Mouse (Mus musculus) limb, embryonic 15.5 days (tissue): Measurements from ENCODE around the gene Mtfmt. TPM values are rescaled to one million over a fixed set of nuclear protein-coding genes. Genes with fewer than 3 reads are reported as not detected.

Source experiments
- ATAC-seq: fragments of 200-750 bp; cut with Nextera tagmentation; 2 replicates; pipeline ENCODE4 v1.8.0; 2017; ENCODE audit warnings: low read depth, moderate TSS enrichment; ENCODE audit not compliant: insufficient number of reproducible peaks, low FRiP score, low TSS enrichment
- H3K27ac ChIP-seq: fragments of 300-500 bp; sonication (generic); 2 replicates; pipeline ENCODE4 v1.5.1; 2015; ENCODE audit warnings: moderate library complexity, mild to moderate bottlenecking, inconsistent platforms
- H3K27me3 ChIP-seq: fragments of 300-500 bp; sonication (generic); 2 replicates; pipeline ENCODE4 v1.6.1; 2015; ENCODE audit warnings: inconsistent platforms
- H3K36me3 ChIP-seq: fragments of 300-500 bp; sonication (generic); 2 replicates; pipeline ENCODE4 v1.6.1; 2015; ENCODE audit warnings: inconsistent platforms
- H3K4me1 ChIP-seq: fragments of 300-500 bp; sonication (generic); 2 replicates; pipeline ENCODE4 v1.6.1; 2015; ENCODE audit warnings: inconsistent platforms
- H3K4me2 ChIP-seq: fragments of 300-500 bp; sonication (generic); 2 replicates; pipeline ENCODE4 v1.6.1; 2015; ENCODE audit warnings: mild to moderate bottlenecking, inconsistent platforms
- H3K4me3 ChIP-seq: fragments of 300-500 bp; sonication (generic); 2 replicates; pipeline ENCODE4 v1.5.1; 2015; ENCODE audit warnings: mild to moderate bottlenecking, inconsistent platforms
- H3K9ac ChIP-seq: fragments of 300-500 bp; sonication (generic); 2 replicates; pipeline ENCODE4 v1.6.1; 2015; ENCODE audit warnings: inconsistent platforms
- H3K9me3 ChIP-seq: fragments of 300-500 bp; sonication (generic); 2 replicates; pipeline ENCODE4 v1.6.1; 2016; ENCODE audit warnings: inconsistent platforms
- WGBS: fragments of 180-500 bp; shearing (Covaris S2); methylation state at CpG from one replicate; pipeline ENCODE4 v1.1.7; 2015; 5-methylcytosine and 5-hydroxymethylcytosine counted together
- polyA plus RNA-seq: library from polyadenylated mRNA; unstranded; fragments of >200 nt; fragmentation: Nextera tagmentation; extraction: Ambion mirVana; gene quantifications from 2 replicates; pipeline ENCODE4 v1.2.1, GENCODE M21; 2015

Gene Mtfmt
- polyA plus RNA-seq, 1 experiment from 2014 or later = 21.0 TPM

DNA sequence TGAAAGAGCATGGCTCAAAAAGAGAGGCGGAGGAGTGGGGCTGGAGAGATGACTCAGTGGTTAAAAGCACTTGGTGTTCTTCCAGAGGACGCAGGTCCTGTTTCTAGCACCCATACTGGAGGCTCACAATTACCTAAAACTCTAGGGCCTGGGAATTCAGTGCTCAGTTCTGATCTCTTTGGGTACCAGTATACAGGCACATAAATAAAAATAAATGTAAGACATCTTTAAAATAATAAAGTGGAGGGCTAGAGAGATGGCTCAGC is 30.5 kb upstream of the Mtfmt start:
- Histone ChIP-seq H3K36me3 (no peaks in the 10 kb centered on the region), H3K4me3 (no peak overlapping the region), H3K27ac (no peak overlapping the region), H3K9me3 (no peaks in the 10 kb centered on the region), H3K4me2 (no peak overlapping the region), H3K27me3 (no peaks in the 10 kb centered on the region), H3K4me1 (no peaks in the 10 kb centered on the region), H3K9ac (no peak overlapping the region)
- 78% methylated on average over 2 of the region's 2 CpGs for WGBS
- no peak for ATAC-seq

DNA sequence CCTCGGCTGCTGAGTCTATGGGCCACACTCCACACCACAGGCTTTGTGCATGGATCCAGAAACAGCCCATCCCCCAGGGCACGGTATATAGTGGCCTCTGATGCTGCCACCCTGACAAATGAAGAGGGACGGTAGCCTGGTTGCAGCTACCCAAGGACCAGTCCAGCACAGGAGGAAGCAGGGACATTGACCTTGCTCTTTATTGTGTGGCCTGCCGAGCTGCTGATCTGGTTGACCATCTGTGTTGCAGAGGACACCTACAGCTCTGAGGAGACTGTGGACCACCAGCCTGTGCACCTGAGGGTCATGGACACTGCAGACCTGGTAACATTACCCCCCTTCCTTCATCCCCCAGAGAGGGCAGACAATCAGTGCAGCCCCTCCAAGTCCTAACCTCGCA is 28.3 kb upstream of the Mtfmt start:
- no peaks in the 10 kb centered on the region for H3K9me3 ChIP-seq
- H3K27me3 ChIP-seq = no peaks in the 10 kb centered on the region
- H3K9ac ChIP-seq = no peak overlapping the region
- no peak overlapping the region for H3K27ac ChIP-seq
- ATAC-seq = no peak
- H3K36me3 ChIP-seq = no peaks in the 10 kb centered on the region
- H3K4me2 ChIP-seq = no peak overlapping the region
- H3K4me1 ChIP-seq = no peaks in the 10 kb centered on the region
- WGBS = 77% methylated on average over 5 of the region's 5 CpGs
- no peak overlapping the region for H3K4me3 ChIP-seq

DNA sequence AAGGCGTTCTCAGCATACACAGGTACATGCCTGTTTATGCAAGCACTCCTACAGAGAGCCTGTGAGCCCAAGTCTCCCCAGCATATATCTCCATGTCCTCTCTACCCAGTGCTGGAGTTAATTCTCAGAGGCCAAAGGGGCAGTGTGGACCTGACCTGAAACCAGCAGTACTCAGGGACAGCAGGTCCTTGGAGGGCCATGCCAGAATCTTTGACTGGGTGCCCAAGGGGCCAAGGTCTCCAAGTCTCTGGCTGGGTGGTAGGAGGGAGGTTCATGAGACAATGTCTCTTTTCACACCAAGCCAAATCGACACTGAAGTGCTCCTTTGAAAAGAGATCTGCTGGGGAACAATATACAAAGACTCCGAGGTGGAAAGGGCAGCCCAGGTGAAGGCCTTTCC is 27.7 kb upstream of the Mtfmt start:
- WGBS = 80% methylated on average over 3 of the region's 3 CpGs
- Histone ChIP-seq H3K9ac (no peak overlapping the region), H3K27ac (no peak overlapping the region), H3K4me3 (no peak overlapping the region), H3K36me3 (no peaks in the 10 kb centered on the region), H3K4me1 (no peaks in the 10 kb centered on the region), H3K9me3 (no peaks in the 10 kb centered on the region), H3K27me3 (no peaks in the 10 kb centered on the region), H3K4me2 (no peak overlapping the region)
- no peak for ATAC-seq

DNA sequence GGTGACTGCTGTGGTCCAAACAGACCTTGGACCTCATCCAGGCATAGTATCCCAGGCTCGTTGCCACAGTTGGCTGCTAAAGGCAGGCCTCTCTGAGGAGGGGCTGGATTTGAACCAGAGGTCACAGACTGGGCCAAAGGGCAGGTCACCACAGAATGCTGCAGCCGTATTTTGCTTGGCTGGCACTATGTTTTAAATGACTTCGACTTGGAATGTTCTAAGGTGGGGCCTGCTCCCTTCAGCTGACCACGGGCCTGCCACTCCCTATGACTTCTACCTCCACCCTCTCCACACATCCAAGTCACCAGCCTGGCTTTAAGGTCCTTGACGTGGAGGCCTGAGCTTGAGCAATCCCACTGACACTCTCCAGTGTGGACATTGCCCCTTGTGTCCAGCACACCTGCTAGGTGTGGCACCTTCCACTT is 26.7 kb upstream of the Mtfmt start:
- 63% methylated on average over 5 of the region's 5 CpGs for WGBS
- Histone ChIP-seq H3K4me3 (no peak overlapping the region), H3K4me2 (no peak overlapping the region), H3K27me3 (no peaks in the 10 kb centered on the region), H3K9me3 (no peaks in the 10 kb centered on the region), H3K36me3 (no peaks in the 10 kb centered on the region), H3K4me1 (no peaks in the 10 kb centered on the region), H3K27ac (no peak overlapping the region), H3K9ac (no peak overlapping the region)
- ATAC-seq = no peak

DNA sequence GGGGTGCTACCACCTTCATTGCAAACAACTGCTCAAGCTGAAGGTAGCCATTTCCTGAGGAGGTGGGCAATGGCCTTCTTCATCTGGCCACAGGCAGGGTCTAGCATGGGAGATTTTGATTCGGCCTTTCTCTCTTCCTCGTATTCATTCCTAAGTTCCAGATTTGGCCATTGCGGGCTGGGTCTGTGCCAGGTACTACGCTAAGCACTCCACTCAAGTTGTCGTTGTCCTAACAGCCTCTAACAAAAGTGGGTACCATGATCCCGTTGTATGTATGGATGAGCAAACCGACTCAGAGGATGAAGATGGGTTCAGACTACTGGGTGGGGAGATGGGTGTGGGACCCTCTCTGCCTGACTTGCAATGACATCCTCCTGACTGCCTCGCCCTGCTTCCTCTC is 25.2 kb upstream of the Mtfmt start:
- 90% methylated on average over 8 of the region's 8 CpGs for WGBS
- Histone ChIP-seq H3K36me3 (no peaks in the 10 kb centered on the region), H3K4me2 (no peak overlapping the region)

DNA sequence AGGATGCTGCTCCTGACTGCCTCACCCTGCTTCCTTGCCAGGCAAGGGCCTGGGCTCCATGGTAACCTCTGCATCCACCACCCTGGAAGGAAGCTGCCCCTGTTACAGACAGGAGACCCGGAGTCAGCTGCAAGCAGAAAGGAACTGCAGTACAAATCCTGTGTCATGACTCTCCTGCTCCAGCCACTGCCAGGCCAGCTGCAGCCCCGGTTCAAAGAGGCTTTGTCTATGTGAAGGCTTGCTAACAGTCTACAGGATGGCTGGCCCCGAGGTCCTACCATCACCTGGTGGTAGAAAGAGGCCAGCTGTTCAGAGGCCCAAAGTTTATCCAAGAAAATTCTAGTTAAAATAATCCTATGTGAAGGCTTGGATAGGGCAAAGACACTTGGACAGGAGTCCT is 24.3 kb upstream of the Mtfmt start:
- Histone ChIP-seq H3K4me1 (no peaks in the 10 kb centered on the region), H3K9ac (no peak overlapping the region), H3K27ac (no peak overlapping the region), H3K9me3 (no peaks in the 10 kb centered on the region), H3K36me3 (no peaks in the 10 kb centered on the region), H3K27me3 (no peaks in the 10 kb centered on the region), H3K4me3 (no peak overlapping the region), H3K4me2 (no peak overlapping the region)
- ATAC-seq = no peak
- 63% methylated on average over 3 of the region's 3 CpGs for WGBS

More for the DNA sequence above, 25.2 kb upstream of the Mtfmt start:
- Histone ChIP-seq H3K27ac (no peak overlapping the region), H3K4me1 (no peaks in the 10 kb centered on the region), H3K27me3 (no peaks in the 10 kb centered on the region), H3K9ac (no peak overlapping the region), H3K9me3 (no peaks in the 10 kb centered on the region), H3K4me3 (no peak overlapping the region)
- ATAC-seq = no peak

DNA sequence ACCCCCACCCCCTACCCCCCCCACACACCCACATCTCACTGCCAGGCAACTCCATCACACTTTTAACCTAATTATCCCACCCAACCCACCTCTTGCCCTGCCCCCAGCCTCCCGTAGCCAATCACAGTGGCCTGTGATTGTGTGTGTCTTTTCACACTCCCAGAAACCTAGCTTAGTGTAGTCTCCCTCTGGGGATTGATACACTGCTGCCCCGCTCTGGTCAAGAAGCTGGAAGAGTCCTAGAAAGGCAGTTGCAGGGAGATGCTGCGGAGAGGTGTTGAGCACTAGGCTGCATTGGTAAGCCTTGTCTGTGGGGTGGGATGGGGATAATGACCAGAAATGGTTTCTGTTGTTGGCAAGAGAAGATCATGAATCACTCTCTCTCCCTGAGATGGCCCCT is 17.8 kb upstream of the Mtfmt start:
- Histone ChIP-seq H3K27me3 (no peaks in the 10 kb centered on the region), H3K9me3 (no peaks in the 10 kb centered on the region), H3K36me3 (no peaks in the 10 kb centered on the region), H3K27ac (no peak overlapping the region), H3K9ac (no peak overlapping the region), H3K4me2 (no peak overlapping the region), H3K4me1 (no peaks in the 10 kb centered on the region), H3K4me3 (no peak overlapping the region)
- ATAC-seq = no peak
- 31% methylated on average over 3 of the region's 3 CpGs for WGBS

DNA sequence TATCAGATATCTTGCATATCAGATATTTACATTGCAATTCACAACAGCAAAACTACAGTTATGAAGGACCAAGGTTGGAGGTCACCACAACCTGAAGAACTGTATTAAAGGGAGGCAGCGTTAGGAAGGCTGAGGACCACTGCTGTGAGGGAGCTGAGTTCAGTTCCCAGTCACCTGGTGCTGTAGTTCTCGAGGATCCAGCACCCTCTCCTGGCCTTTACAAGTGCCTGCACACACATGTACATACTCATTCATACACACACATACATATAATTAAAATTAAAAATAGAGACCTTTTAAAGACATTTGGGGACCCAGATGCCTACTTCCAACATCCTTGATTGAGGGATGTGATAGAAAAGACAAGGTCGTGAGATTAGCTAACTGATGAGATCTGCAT is 15.9 kb upstream of the Mtfmt start:
- H3K4me3 ChIP-seq = no peak overlapping the region
- H3K9me3 ChIP-seq = no peaks in the 10 kb centered on the region
- H3K9ac ChIP-seq = no peak overlapping the region
- no peaks in the 10 kb centered on the region for H3K36me3 ChIP-seq
- no peak overlapping the region for H3K4me2 ChIP-seq
- 67% methylated on average over 3 of the region's 3 CpGs for WGBS
- no peak overlapping the region for H3K27ac ChIP-seq
- no peak for ATAC-seq
- H3K27me3 ChIP-seq = no peaks in the 10 kb centered on the region
- no peaks in the 10 kb centered on the region for H3K4me1 ChIP-seq

DNA sequence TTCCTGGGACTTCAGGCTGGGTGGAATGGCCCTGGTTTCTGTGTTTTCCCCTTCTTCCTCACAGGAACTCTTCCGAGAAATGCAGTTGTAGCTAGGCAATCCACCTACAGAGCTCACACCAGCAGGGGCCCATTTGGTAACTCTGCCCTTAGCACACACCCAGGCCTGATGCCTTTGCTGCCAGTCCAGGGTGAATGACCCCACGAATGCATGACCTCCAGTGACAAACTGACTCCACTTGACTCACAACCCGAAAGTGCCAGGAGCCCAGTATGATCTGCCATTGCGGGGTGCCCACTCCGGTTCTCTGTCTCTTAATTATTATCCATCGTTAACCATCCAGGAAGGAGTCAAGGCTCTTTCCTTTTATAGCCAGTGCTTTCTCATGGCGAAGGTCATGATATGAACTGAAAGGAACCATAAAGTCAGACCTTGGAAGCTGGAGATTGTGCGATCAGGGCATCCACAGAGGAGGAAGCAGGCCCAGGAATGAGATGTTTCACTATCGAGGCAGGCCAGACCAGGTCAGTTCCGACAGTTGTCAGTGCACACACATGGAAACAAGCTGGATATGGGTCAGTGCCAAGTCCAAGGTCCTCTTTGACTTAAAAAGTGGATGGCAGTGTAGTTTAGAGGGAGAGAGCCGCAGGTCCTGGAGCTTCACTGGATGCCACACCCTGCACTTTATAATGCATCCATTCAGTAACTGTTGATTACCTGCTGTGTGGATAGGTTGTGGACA is 12.7 kb upstream of the Mtfmt start, which contains the start of gene Slc51b:
Gene Slc51b (minus strand): TSS at position 196 of the 742 bp plus-strand sequence.
- no peaks in the 10 kb centered on the region for H3K9me3 ChIP-seq
- no peak within 1 kb of the TSS for H3K27ac ChIP-seq
- H3K4me1 ChIP-seq = no peaks in the 10 kb centered on the region
- H3K36me3 ChIP-seq = no peaks in the 10 kb centered on the region
- H3K4me2 ChIP-seq = no peak within 1 kb of the TSS
- 77% methylated on average over 11 of the region's 11 CpGs for WGBS
- no peak for ATAC-seq
- H3K4me3 ChIP-seq = no peak within 1 kb of the TSS
- no peaks in the 10 kb centered on the region for H3K27me3 ChIP-seq
- no peak within 1 kb of the TSS for H3K9ac ChIP-seq

DNA sequence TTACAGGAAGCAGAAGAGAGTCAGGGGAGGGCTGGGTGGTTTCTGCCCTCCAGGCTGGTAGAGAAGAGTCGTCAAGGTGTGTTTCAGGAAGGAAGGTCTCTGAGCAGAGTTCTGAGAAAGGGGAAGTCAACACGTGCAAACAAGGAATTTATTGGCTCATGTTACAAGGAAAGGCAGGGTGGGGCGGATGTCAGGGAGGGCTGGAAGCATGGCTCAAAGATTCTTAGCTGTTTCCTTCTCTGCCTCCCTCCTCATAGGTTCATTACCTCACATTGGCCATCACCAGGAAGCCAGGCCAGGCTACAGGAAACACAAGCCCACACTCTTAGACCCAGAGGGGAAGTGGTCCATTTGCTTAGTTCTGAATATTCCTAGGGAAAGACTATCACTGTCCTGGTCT is 11.2 kb upstream of the Mtfmt start:
- H3K9me3 ChIP-seq = no peaks in the 10 kb centered on the region
- ATAC-seq = no peak
- 12% methylated on average over 3 of the region's 3 CpGs for whole genome bisulfite sequencing

DNA sequence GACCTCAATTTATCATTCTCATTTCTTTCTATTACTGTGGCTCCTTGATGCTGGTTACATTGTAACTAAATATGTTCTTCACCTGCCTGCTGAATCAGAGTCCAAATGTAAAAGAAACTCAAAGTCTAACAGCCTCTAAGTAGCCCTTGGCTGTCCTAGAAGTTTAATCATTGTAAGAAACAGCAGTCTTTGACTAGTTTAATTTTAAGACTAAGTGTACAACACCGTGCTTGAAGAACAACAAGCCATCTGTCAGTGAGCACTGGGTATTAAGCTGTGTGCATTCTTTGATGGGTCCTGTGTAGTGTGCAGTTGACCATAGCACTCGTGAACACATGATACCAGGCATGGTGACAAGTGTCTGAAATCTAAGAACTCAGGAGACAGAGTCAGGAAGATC is 8.1 kb upstream of the Mtfmt start:
- no peak overlapping the region for H3K4me2 ChIP-seq
- H3K9me3 ChIP-seq = no peaks in the 10 kb centered on the region
- H3K9ac ChIP-seq = no peak overlapping the region
- H3K27ac ChIP-seq = no peak overlapping the region
- H3K27me3 ChIP-seq = no peaks in the 10 kb centered on the region
- WGBS = 55% methylated on average over 2 of the region's 2 CpGs
- H3K36me3 ChIP-seq = no peaks in the 10 kb centered on the region
- ATAC-seq = no peak
- H3K4me1 ChIP-seq = no peaks in the 10 kb centered on the region
- no peak overlapping the region for H3K4me3 ChIP-seq

More for the DNA sequence above, 11.2 kb upstream of the Mtfmt start:
- Histone ChIP-seq H3K4me1 (no peaks in the 10 kb centered on the region), H3K9ac (no peak overlapping the region), H3K27ac (no peak overlapping the region), H3K36me3 (no peaks in the 10 kb centered on the region), H3K4me2 (no peak overlapping the region), H3K4me3 (no peak overlapping the region), H3K27me3 (no peaks in the 10 kb centered on the region)

DNA sequence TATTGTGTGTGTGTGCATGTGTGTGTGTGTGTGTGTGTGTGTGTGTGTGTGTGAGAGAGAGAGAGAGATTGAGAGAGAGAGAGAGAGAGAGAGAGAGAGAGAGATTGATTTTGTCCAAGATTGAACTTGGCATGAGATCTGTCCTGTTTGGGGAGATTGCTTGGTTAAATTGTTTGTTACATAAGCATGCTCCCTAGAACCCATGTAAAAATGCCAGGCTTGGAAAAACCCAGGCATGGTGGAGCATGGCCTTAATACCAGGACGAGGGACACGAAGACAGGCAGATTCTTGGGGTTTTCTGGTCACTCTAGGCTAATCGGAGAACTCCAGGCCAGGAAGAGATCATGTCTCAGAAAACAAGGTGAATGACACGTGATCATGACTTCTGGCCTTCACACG is 7.6 kb upstream of the Mtfmt start:
- Histone ChIP-seq H3K4me1 (no peaks in the 10 kb centered on the region), H3K4me3 (no peak overlapping the region), H3K9me3 (no peaks in the 10 kb centered on the region), H3K27ac (no peak overlapping the region), H3K9ac (no peak overlapping the region), H3K4me2 (no peak overlapping the region), H3K27me3 (no peaks in the 10 kb centered on the region), H3K36me3 (no peaks in the 10 kb centered on the region)
- 83% methylated on average over 5 of the region's 5 CpGs for WGBS
- no peak for ATAC-seq

DNA sequence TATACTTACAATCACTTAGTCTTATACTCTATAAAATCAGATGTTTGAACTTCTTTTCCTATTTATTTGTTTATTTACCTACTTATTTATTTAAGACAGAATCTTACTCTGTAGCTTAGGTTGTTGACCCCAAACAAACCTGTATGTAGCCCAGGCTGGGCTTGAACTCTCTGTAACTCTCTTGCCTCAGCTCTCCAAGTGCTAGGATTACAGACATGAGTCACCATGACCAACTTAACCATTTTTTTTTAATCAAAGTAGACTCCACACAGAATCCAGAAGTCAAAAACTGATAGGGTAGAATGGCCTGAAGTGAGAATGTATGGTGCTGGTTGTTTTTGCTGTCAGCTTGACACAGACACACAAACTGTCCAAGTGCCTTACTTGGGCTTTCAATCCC is 5.2 kb upstream of the Mtfmt start:
- Histone ChIP-seq H3K4me2 (no peak overlapping the region), H3K9ac (no peak overlapping the region), H3K4me3 (no peak overlapping the region), H3K9me3 (no peaks in the 10 kb centered on the region), H3K4me1 (no peaks in the 10 kb centered on the region), H3K27ac (no peak overlapping the region), H3K36me3 (no peaks in the 10 kb centered on the region), H3K27me3 (no peaks in the 10 kb centered on the region)
- ATAC-seq = no peak
